ENCODE assay signal across 15 mouse cellular contexts in genomic region chr2:72139863-72140845, GRCm38 (mm10).
A peak's percentile ranks its signal among the peaks of the same experiment; 100 is the strongest.
DNase-seq lines count a peak whose midpoint lies in the region; TF ChIP-seq lines count a peak whose summit lies in the region.
"Had no signal": no experiment of that assay in that cellular context is flagged by ENCODE, and none has a peak within 500 bp of the region (broad histone marks: within the 10 kb centered on the region; RNA-seq: fewer than 3 reads in every experiment).

No protein-coding gene starts in this region.

- H3K27ac ChIP-seq in layer of hippocampus, adult 2 months: peak overlapping the region; percentile 32; the same call in 1 of the 2 replicates
- H3K27ac ChIP-seq in cortical plate, adult 2 months (ENCODE audit: insufficient read depth, low read length): 0 out of 2 replicates have a peak overlapping the region, but pooled peaks have one; percentile 14
- H3K27ac ChIP-seq: heart, embryonic 13.5 days; liver, embryonic 12.5 days; macrophage; midbrain, embryonic 15.5 days; stomach, postnatal 0 days had no signal

- H3K4me3 ChIP-seq in layer of hippocampus, adult 2 months: no peak overlapping the region
- no peak overlapping the region for H3K4me3 ChIP-seq in cortical plate, adult 2 months (ENCODE audit: insufficient read depth, low read length)
- H3K4me3 ChIP-seq: heart, embryonic 13.5 days; liver, embryonic 12.5 days; midbrain, embryonic 15.5 days had no signal

- no peak for TF ChIP-seq POLR2A in cortical plate, adult 2 months (IDR thresholded peaks at IDR 0.05; ENCODE audit: extremely low read depth, insufficient read depth, low read length)

- peak in 1 of 2 experiments; percentile 25 for DNase-seq in layer of hippocampus, adult 2 months (ENCODE audit: low spot score in 2 of 2)
- DNase-seq in layer of hippocampus, postnatal 25 days (ENCODE audit: extremely low spot score in 1 of 2, low spot score in 1 of 2): no peak
- DNase-seq in A20 (ENCODE audit: low read depth, low spot score): peak; percentile 83
- DNase-seq in B cell, adult 2 months: peak; percentile 55 to 61
- no peak for DNase-seq in kidney, adult 8-10 months
- DNase-seq in adrenal gland, postnatal 25 days: no peak
- DNase-seq: gastrocnemius, postnatal 25 days; kidney, adult 11 months; kidney, postnatal 36 days had no signal

- peaks cover 5% of the 10 kb centered on the region for H3K4me1 ChIP-seq in cortical plate, adult 2 months (ENCODE audit: control insufficient read depth, insufficient read depth, low read length)
- H3K4me1 ChIP-seq: liver, embryonic 12.5 days had no signal

- TF ChIP-seq CTCF in layer of hippocampus, adult 2 months (conservative IDR thresholded peaks at IDR 0.05): no peak
- TF ChIP-seq CTCF in cortical plate, adult 2 months (IDR thresholded peaks at IDR 0.05; ENCODE audit: extremely low read depth, insufficient read depth, low read length): no peak

Comparison
In these comparisons a context has a peak if more than half of its experiments do, and no peak if none do; other contexts are left out.
1. DNase-seq: peak in A20 (single experiment) and B cell, adult 2 months (2 of 2); none in layer of hippocampus, postnatal 25 days (0 of 2), kidney, adult 8-10 months (0 of 2) and adrenal gland, postnatal 25 days (single experiment).